Mouse (Mus musculus): ENCODE data around the gene Rnase4.

The Rnase4 gene

DNA sequence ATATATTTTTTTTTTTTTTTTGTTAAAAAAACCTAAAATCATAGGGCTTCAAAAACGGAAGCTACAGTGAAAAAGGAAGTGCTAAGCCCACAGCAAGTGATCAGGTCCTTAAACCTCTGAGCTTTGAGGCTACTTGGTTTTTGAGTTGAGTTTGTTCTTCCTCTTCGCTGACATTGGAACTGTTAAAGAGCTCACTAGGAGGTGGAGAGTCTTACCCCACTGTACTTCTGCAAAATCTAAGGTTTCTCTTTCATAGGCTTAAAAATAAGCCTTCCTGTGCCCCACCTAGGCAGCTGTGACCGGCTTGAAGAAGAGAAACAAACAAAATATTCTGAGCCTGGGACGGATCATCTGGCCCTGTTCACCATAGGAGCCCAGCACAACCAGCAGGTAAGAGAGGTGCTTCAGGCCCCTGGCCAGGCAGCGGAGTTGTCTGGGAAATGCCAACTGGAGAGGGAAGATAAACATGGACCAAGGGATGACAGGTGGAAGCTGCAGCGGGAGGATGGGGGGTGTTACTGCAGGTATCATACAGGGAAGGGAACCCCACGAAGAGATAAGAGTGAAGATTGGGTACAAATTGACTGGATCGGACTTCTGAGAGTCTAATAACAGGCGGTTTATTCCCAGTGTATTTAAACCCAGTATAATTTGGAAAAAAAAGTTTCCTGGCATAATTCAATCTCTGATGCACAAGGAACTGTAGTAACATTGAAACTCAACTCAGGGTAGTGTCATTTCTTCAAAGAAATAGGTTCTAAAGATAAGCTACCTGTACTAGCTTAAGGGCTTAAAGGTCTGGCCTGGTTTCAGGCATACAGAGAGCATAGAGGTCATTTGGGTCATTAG lies 38.1 kb downstream of the Rnase4 start:
- DNase-seq (ENCODE audit: low read depth) = no peak

DNA sequence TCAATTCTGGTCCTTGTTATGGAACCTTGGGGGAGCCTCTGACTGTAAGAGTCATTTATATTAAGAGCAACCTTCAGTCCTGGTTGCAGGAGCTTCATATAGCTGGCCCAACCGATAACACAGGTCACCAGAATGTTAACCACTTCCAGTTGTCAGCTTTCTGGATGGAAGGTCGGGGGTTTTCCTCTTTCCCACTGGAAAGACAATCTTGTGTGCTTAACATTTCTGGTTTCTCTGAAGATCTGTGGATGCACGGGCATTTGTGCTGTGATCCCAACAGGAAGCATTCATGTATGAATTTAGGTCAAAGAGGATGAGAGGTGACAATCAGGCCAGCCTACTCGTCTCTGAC lies 38.7 kb downstream of the Rnase4 start:
- DNase-seq (ENCODE audit: low read depth) = no peak

DNA sequence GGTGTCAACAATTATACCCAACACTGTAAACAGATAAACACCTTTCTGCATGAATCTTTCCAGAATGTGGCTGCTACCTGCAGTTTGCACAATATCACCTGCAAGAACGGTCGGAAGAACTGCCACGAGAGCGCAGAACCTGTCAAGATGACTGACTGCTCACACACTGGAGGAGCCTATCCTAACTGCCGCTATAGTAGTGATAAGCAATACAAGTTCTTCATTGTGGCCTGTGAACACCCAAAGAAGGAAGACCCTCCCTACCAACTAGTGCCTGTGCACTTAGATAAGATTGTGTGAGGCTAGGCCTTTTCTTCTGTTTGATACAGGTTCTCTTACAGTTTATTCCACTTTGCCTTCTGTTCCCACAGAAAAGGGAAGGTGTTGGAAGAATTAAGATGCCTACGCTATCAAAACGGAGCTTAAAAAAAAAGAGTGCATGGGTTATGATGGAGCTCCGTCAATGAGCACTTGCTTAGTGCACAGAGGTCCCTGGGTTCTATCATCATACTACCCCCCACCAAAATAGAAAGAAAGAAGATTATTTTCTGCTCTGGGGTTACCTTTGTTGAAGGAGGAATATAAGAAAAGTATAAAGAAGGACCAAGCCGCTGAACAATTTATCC lies 39.6 kb downstream of the Rnase4 start:
- no peak for DNase-seq (ENCODE audit: low read depth)

- DNase-seq (ENCODE audit: low read depth) = no peak
Measured at GRCm38 (mm10) chr14:51131086-51131815, 40.4 kb downstream of the Rnase4 start.

- no peak for DNase-seq (ENCODE audit: low read depth)
Measured at GRCm38 (mm10) chr14:51132372-51132771, 41.5 kb downstream of the Rnase4 start.

GRCm38 (mm10) chr14:51140342-51140741 lies 49.5 kb downstream of the Rnase4 start:
- DNase-seq (ENCODE audit: low read depth) = no peak

DNA sequence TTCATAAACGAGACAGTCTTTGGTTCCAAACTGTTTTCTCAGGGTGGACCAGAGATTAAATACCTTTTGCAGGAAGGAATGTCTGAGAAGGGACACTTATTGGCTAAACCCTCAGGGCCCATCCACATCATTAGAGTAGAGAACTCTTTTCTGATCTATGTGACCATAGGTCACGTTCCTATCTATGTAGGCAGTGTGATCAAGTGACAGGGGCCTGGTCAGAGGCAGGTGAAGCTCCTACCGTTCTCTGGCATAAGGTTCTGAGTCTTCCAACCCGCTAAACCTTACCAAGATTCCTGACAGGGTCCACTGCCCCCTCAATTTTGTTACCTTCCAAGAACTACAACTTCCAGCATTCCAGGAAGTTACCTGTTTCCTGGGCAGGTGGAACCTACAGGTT lies 51.2 kb downstream of the Rnase4 start:
- DNase-seq (ENCODE audit: low read depth) = no peak

DNA sequence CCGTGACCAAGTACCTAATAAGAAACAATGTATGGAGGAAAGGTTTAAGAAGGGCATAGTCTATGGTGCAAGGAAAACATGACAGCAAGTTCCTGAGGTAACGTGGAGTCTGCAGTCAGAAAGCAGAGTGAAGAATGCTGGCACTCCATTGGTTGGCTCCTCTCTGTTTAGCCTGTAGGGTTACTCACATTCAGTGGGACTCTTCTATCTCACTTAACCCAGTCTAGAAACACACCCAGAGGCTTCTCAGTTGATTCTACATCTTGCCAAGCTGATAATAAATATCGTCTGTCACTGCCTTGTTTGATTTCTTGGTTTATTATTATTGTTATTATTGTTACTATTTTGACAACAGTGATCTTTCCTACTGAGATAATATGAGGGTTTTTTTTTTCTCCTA lies 51.7 kb downstream of the Rnase4 start:
- no peak for DNase-seq (ENCODE audit: low read depth)

GRCm38 (mm10) chr14:51143287-51143686 lies 52.4 kb downstream of the Rnase4 start:
- no peak for DNase-seq (ENCODE audit: low read depth)

DNA sequence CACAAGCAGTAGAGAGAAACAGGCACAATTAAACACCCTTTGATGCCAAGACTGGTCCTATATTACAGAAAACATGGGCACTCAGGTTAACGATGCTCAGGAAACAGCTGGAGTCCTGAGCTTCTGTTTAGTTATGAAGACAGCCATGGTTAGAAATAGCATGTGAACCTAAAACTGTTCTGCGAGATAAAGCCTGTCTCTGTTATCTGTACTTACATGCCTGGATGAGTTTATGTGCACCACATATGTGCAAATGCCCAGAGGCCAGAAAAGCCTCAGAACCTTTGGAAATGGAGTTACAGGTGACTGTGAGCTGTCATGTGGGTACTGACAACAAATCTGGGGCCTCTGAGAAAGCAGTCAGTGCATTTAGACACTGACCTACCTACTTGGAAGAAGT lies 53.1 kb downstream of the Rnase4 start:
- no peak for DNase-seq (ENCODE audit: low read depth)

DNA sequence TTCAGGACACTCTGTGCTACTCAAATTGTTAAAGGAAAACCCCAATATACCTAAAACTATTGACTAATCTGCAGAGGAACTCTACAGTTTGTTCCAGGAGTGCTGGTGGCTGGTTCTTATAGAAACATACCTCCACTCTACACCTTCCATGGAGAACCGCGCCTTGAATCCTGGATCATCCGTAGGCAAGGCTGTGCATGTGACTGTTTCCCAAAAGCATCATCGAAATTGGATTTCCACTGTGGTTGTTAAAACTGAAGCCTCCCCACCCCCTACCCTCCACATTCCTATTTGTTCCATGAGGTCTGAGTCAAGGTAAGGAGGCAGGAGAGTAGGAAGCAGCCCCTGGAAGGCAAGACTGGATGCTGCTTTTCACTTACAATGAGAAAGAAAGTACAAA lies 53.6 kb downstream of the Rnase4 start:
- DNase-seq (ENCODE audit: low read depth) = no peak

DNA sequence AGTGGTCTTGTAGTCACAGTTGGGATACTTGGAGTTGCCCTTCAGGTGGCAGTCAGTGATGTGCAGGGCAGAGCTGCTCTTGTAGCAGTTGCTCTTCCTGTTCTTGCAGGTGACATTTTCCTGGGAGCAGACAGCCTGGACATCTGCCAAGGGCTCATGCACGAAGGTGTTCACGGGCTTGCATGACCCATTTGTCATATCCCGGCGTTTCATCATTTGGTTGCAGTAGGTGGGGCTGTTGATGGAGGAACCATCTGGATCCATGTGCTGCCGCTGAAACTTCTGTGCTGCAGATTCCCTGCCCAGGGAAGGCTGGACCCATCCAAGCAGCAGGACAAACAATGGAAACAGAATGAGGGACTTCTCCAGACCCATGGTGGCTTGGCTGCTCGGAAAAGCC lies 54.6 kb downstream of the Rnase4 start:
- DNase-seq (ENCODE audit: low read depth) = no peak

DNA sequence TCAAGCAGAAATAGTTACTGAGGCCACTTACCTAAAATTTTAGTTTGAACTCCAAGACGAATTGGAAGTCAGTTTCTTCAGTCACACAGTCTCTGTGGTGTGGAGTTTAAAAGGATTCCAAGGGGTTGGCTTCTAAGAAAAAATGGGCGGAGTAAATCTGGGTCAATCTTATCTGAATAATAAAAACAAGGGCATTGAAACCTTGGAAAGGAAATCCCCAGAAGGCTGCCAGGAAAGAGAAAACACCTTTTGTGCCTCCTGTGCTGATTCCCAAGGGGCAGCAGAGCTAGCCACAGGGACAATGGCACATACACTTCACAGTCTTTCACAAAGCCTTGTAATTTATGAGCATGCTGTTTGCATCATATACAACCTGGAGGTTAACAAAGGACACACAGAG lies 55.8 kb downstream of the Rnase4 start, which contains the start of gene Rnase1:
Gene Rnase1 (minus strand): TSS at position 101 of the 400 bp plus-strand sequence.
- DNase-seq (ENCODE audit: low read depth) = no peak

GRCm38 (mm10) chr14:51148006-51148405 lies 57.1 kb downstream of the Rnase4 start:
- no peak for DNase-seq (ENCODE audit: low read depth)

DNA sequence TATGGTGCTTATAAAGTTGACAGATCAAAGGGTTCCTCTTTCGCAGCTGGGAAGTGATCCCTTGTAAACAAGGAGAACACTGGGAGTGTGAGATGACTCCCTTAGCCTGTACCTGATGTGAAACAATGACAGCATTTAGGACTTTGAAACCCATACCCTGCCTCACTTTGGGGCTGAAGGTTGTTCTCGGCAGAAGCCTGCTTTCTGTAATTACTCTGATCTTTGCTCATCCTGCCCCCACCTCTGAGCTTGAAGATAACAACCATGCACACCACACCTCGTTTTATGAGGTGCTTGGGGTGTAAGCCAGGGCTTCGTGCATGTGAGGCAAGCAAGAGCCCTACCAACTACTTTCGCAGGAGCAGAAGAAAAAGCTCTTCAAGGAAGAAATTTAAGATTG lies 58.3 kb downstream of the Rnase4 start:
- no peak for DNase-seq (ENCODE audit: low read depth)

GRCm38 (mm10) chr14:51150206-51150831 lies 59.4 kb downstream of the Rnase4 start:
- DNase-seq (ENCODE audit: low read depth) = no peak

DNA sequence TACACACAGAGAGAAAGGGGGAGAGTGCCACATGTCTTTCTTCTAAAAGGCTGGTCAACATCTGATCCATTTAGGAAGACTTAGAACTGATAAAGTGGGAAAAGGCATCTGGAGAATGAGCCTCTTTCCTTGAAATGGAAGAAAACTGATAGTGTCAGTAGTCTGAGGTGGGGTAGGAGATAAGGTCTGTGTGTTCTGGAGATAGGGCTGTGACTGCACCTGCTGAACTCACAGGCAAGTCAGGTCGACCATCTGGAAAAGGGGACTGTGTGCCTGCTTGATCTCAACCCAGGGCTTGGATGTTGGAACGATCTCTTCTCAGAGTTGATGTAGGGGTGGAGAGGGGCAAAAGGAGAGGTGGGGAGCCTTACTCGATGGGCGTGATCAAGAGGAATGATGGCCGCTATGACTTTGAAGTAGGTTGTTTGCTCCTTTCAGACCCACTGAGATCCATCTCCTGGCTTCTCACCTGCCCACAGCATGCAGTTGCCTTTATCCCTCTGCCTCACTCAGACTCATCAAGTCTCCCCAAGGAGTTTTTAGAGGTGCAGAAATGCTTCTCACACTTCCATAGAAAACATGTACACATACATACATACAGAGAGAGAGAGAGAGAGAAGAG lies 61.5 kb downstream of the Rnase4 start:
- DNase-seq (ENCODE audit: low read depth) = no peak

Data from c-Kit-positive CD71-negative TER-119-negative erythroid progenitor cells, embryonic 14.5 days (primary cell).